Mouse (Mus musculus) MEL (cell line): ENCODE results near the gene Slco3a1. TPM values are rescaled to one million over a fixed set of nuclear protein-coding genes. Genes with fewer than 3 reads are reported as not detected.

Experiments used
- DNase-seq: peaks from one replicate; pipeline ENCODE4 v3.0.0; 2011; ENCODE audit warnings: low read depth, low spot score
- H3K27ac ChIP-seq: 2 replicates; pipeline ENCODE4 v1.5.1; 2012; ENCODE audit warnings: low read depth, mild to moderate bottlenecking, control low read depth, low read length, moderate library complexity; ENCODE audit not compliant: control insufficient read depth
- H3K27me3 ChIP-seq, 2 experiments: fragments of 150-350 bp in 1 of 2; sonication (generic) in 1 of 2; 2 replicates each; pipeline ENCODE4 v1.6.1; 2012; ENCODE audit warnings: low read length in 2 of 2, mild to moderate bottlenecking in 2 of 2, improper control_type of control experiment in 1 of 2, moderate library complexity in 1 of 2; ENCODE audit not compliant: insufficient read depth in 2 of 2, control insufficient read depth in 1 of 2
- H3K36me3 ChIP-seq, 2 experiments: 2 replicates each; pipeline ENCODE4 v1.6.1; 2012 to 2014; ENCODE audit warnings: low read length in 2 of 2, improper control_type of control experiment in 1 of 2, inconsistent platforms in 1 of 2, mild to moderate bottlenecking in 1 of 2; ENCODE audit not compliant: insufficient read depth in 2 of 2, control insufficient read depth in 1 of 2
- H3K4me1 ChIP-seq, 2 experiments: fragments of 150-350 bp in 1 of 2; sonication (generic) in 1 of 2; 2 replicates each; pipeline ENCODE4 v1.6.1; 2012; ENCODE audit warnings: low read length in 2 of 2, improper control_type of control experiment in 1 of 2, mild to moderate bottlenecking in 1 of 2; ENCODE audit not compliant: insufficient read depth in 2 of 2, control insufficient read depth in 1 of 2
- H3K4me3 ChIP-seq, 2 experiments: fragments of 150-350 bp in 1 of 2; sonication (generic) in 1 of 2; 2 replicates each; pipeline ENCODE4 v1.5.1; 2012; ENCODE audit warnings: low read depth in 2 of 2, low read length in 2 of 2, mild to moderate bottlenecking in 2 of 2, moderate library complexity in 2 of 2, control low read depth in 1 of 2, improper control_type of control experiment in 1 of 2; ENCODE audit not compliant: control insufficient read depth in 1 of 2, insufficient read depth in 1 of 2
- H3K79me2 ChIP-seq: 2 replicates; pipeline ENCODE4 v1.6.1; 2012; ENCODE audit warnings: mild to moderate bottlenecking, low read length, moderate library complexity; ENCODE audit not compliant: control insufficient read depth, poor library complexity, insufficient read depth
- H3K9ac ChIP-seq: 2 replicates; pipeline ENCODE4 v1.6.1; 2012; ENCODE audit warnings: low read depth, mild to moderate bottlenecking, control low read depth, low read length, moderate library complexity; ENCODE audit not compliant: control insufficient read depth, poor library complexity, severe bottlenecking
- H3K9me3 ChIP-seq: fragments of 150-350 bp; sonication (generic); replicated peaks from 2 replicates; pipeline ENCODE4 v1.6.1; 2012; ENCODE audit warnings: mild to moderate bottlenecking, low read length, improper control_type of control experiment, moderate library complexity; ENCODE audit not compliant: insufficient read depth
- CHD1 ChIP-seq: IDR thresholded peaks from 2 replicates; pipeline ENCODE4 v1.6.1; 2012; ENCODE audit warnings: low read depth, mild to moderate bottlenecking, inconsistent platforms, low read length, improper control_type of control experiment
- E2F4 ChIP-seq: IDR thresholded peaks from 2 replicates; pipeline ENCODE4 v1.6.1; 2011; ENCODE audit warnings: low read depth, low read length, improper control_type of control experiment, borderline replicate concordance
- ELF1 ChIP-seq: IDR thresholded peaks from 2 replicates; pipeline ENCODE4 v1.6.1; 2014; ENCODE audit warnings: low read depth, mild to moderate bottlenecking, inconsistent platforms, low read length, improper control_type of control experiment, moderate library complexity
- ETS1 ChIP-seq: IDR thresholded peaks from 2 replicates; pipeline ENCODE4 v1.6.1; 2012; ENCODE audit warnings: low read depth, mild to moderate bottlenecking, inconsistent platforms, low read length, improper control_type of control experiment, moderate library complexity
- GABPA ChIP-seq: IDR thresholded peaks from 2 replicates; pipeline ENCODE4 v1.6.1; 2012; ENCODE audit warnings: low read depth, mild to moderate bottlenecking, inconsistent platforms, low read length, improper control_type of control experiment, moderate library complexity
- HCFC1 ChIP-seq: IDR thresholded peaks from 2 replicates; pipeline ENCODE4 v1.6.1; 2012; ENCODE audit warnings: low read depth, mild to moderate bottlenecking, inconsistent platforms, low read length, improper control_type of control experiment, moderate library complexity
- JUND ChIP-seq: IDR thresholded peaks from 2 replicates; pipeline ENCODE4 v1.6.1; 2011; ENCODE audit warnings: low read depth, mild to moderate bottlenecking, improper control_type of control experiment, low read length
- KAT2A ChIP-seq: conservative IDR thresholded peaks from 2 replicates; pipeline ENCODE4 v1.6.1; 2012; ENCODE audit warnings: low read depth, low read length, improper control_type of control experiment, inconsistent platforms
- MAFK ChIP-seq: IDR thresholded peaks from 2 replicates; pipeline ENCODE4 v1.6.1; 2011; ENCODE audit warnings: low read depth, mild to moderate bottlenecking, low read length, improper control_type of control experiment, borderline replicate concordance
- MAX ChIP-seq: IDR thresholded peaks from 2 replicates; pipeline ENCODE4 v1.6.1; 2011; ENCODE audit warnings: low read length, improper control_type of control experiment
- MAZ ChIP-seq: IDR thresholded peaks from 2 replicates; pipeline ENCODE4 v1.6.1; 2012; ENCODE audit warnings: low read depth, mild to moderate bottlenecking, inconsistent platforms, low read length, improper control_type of control experiment
- MEF2A ChIP-seq: IDR thresholded peaks from 2 replicates; pipeline ENCODE4 v1.6.1; 2014; ENCODE audit warnings: low read depth, mild to moderate bottlenecking, inconsistent platforms, low read length, improper control_type of control experiment; ENCODE audit not compliant: poor library complexity, insufficient replicate concordance, severe bottlenecking; ENCODE audit errors: extremely low read depth
- MXI1 ChIP-seq: IDR thresholded peaks from 2 replicates; pipeline ENCODE4 v1.6.1; 2011; ENCODE audit warnings: mild to moderate bottlenecking, low read depth, low read length, improper control_type of control experiment
- MYC ChIP-seq: IDR thresholded peaks from 2 replicates; pipeline ENCODE4 v1.6.1; 2011; ENCODE audit warnings: low read depth, mild to moderate bottlenecking, low read length, improper control_type of control experiment, moderate library complexity
- NRF1 ChIP-seq: IDR thresholded peaks from 2 replicates; pipeline ENCODE4 v1.6.1; 2014; ENCODE audit warnings: low read depth, mild to moderate bottlenecking, inconsistent platforms, low read length, improper control_type of control experiment, moderate library complexity; ENCODE audit not compliant: poor library complexity, insufficient read depth, severe bottlenecking
- POLR2AphosphoS2 ChIP-seq: IDR thresholded peaks from 2 replicates; pipeline ENCODE4 v1.6.1; 2011; ENCODE audit warnings: low read length, improper control_type of control experiment
- RAD21 ChIP-seq: IDR thresholded peaks from 2 replicates; pipeline ENCODE4 v1.6.1; 2011; ENCODE audit warnings: mild to moderate bottlenecking, low read depth, low read length, improper control_type of control experiment
- SIN3A ChIP-seq: IDR thresholded peaks from 2 replicates; pipeline ENCODE4 v1.6.1; 2012; ENCODE audit warnings: low read length, improper control_type of control experiment, inconsistent platforms
- TBP ChIP-seq: IDR thresholded peaks from 2 replicates; pipeline ENCODE4 v1.8.0; 2011; ENCODE audit warnings: low read depth, low read length, improper control_type of control experiment
- TCF12 ChIP-seq: IDR thresholded peaks from 2 replicates; pipeline ENCODE4 v1.6.1; 2014; ENCODE audit warnings: low read depth, mild to moderate bottlenecking, inconsistent platforms, low read length, improper control_type of control experiment, moderate library complexity
- USF2 ChIP-seq, 2 experiments: IDR thresholded peaks; 2 replicates each; pipeline ENCODE4 v1.6.1; 2011 to 2012; ENCODE audit warnings: improper control_type of control experiment in 2 of 2, low read length in 2 of 2, borderline replicate concordance in 1 of 2, inconsistent platforms in 1 of 2, low read depth in 1 of 2, mild to moderate bottlenecking in 1 of 2; ENCODE audit not compliant: insufficient read depth in 1 of 2
- ZKSCAN1 ChIP-seq: IDR thresholded peaks from 2 replicates; pipeline ENCODE4 v1.6.1; 2012; ENCODE audit warnings: low read depth, mild to moderate bottlenecking, inconsistent platforms, low read length, improper control_type of control experiment, moderate library complexity
- polyA plus RNA-seq, 2 experiments: library from polyadenylated mRNA; stranded (reverse) in 1 of 2; unstranded in 1 of 2; fragments of >175 nt in 1 of 2; fragments of >200 nt in 1 of 2; gene quantifications; 2 replicates each; pipeline versions ENCODE4 v1.2.1 to v1.2.4; 2012; ENCODE audit warnings: low replicate concordance in 2 of 2, low read depth in 1 of 2; ENCODE audit not compliant: insufficient read length in 2 of 2, insufficient read depth in 1 of 2, missing spikeins in 1 of 2
- total RNA-seq: library from RNA; depleted of rRNA; stranded (reverse); fragments of 300-350 nt; gene quantifications from 2 replicates; pipeline ENCODE4 v1.2.3, GENCODE M21; 2012

The Slco3a1 gene
- total and polyA plus RNA-seq, 3 experiments, result 17.6 to 20.9 TPM; not detected in 1

DNA sequence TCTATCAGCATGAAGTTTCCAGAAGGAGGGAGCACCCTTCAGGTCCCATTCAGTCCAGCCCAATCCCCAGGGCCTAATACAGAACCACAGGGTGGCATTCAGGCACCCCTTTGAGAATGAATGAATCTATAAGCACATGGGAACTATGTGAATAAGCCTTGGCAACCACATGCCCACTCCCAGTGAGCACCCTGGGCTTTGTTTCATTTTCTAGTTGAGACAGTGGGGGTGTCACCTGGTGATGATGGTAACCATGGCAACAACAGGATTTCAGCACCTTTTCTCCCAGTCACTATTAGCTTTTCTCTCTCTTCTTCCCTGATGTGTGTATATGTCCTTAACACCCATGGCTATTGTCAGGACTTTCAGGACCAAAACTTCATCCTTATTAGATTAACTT, 231.4 kb downstream of the Slco3a1 start:
- H3K9me3 ChIP-seq, result no peaks in the 10 kb centered on the region
- no peak for DNase-seq
- H3K27ac ChIP-seq, result no peak overlapping the region
- H3K27me3 ChIP-seq, result no peaks in the 10 kb centered on the region
- no peak overlapping the region for H3K4me3 ChIP-seq
- no peaks in the 10 kb centered on the region; a peak in 2 of 4 replicates for H3K36me3 ChIP-seq
- no peak overlapping the region for H3K9ac ChIP-seq
- H3K79me2 ChIP-seq, result no peaks in the 10 kb centered on the region
- TF ChIP-seq POLR2AphosphoS2 (no peak), JUND (no peak), MYC (no peak), KAT2A (no peak), MAX (no peak), TBP (no peak)
- H3K4me1 ChIP-seq, result no peaks in the 10 kb centered on the region

DNA sequence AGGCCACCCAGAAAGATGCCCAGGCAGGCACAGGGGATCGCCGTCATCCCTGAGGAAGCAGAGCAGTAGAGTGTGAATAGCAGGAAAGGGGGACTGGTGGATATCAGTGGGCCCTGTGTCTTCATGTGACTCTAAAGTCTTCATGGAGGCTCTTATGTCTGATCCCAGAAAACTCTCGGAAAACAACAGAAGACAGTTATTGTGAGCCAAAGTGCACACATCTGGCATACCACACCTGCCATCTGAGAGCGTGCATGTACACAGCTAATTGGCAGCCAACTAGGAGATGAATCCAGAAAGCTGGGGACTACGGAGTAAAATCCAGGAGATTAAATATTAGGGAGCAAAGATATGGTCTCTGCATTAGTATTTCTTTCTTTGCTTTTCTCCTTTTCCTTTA, 233.9 kb downstream of the Slco3a1 start:
- H3K36me3 ChIP-seq, result no peaks in the 10 kb centered on the region; a peak in 1 of 4 replicates
- no peak overlapping the region for H3K9ac ChIP-seq
- no peaks in the 10 kb centered on the region for H3K27me3 ChIP-seq
- no peak for TF ChIP-seq GABPA
- no peak for TF ChIP-seq MAZ
- no peak for TF ChIP-seq ZKSCAN1
- TF ChIP-seq TBP, result no peak
- TF ChIP-seq MXI1, result no peak
- no peak for TF ChIP-seq MAFK
- no peak for TF ChIP-seq E2F4
- no peak for TF ChIP-seq MEF2A
- TF ChIP-seq ETS1, result no peak
- no peak for TF ChIP-seq TCF12
- TF ChIP-seq MYC, result no peak
- TF ChIP-seq SIN3A, result no peak
- TF ChIP-seq USF2 (IDR thresholded peaks at IDR 0.05; ENCODE audit: borderline replicate concordance in 1 of 2, insufficient read depth in 1 of 2, low read depth in 1 of 2, low read length in 2 of 2), result no peak
- no peak for TF ChIP-seq ELF1
- no peak for TF ChIP-seq HCFC1
- no peak for TF ChIP-seq RAD21
- no peak for TF ChIP-seq CHD1
- TF ChIP-seq KAT2A, result no peak
- no peak for TF ChIP-seq POLR2AphosphoS2
- no peak for TF ChIP-seq NRF1
- no peak overlapping the region for H3K4me3 ChIP-seq
- no peaks in the 10 kb centered on the region for H3K79me2 ChIP-seq
- no peak overlapping the region for H3K27ac ChIP-seq
- H3K9me3 ChIP-seq, result no peaks in the 10 kb centered on the region
- no peaks in the 10 kb centered on the region for H3K4me1 ChIP-seq
- no peak for DNase-seq
